In the genomic region with DNA sequence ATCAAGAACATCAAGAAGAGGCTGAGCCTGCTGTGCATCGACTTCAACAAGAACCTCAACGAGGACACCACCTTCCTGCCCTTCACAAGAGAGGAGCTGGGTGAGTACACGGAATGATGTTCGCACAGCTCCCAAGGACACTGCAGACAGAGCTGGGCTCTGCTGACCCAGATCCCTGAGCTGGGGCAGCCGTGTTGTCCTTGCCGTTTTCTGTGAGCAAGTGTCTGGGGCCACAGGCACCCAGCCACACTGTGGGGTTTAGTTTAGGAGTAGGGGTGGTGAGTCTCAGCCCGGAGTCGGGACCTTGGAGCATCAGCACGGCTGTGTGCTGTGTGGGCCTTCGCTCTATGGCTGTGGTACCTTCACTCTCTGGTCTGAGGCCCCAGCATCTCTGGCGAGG, we compare ENCODE assay signal across 30 mouse cellular contexts. TPM values are rescaled to one million over a fixed set of nuclear protein-coding genes. Genes with fewer than 3 reads are reported as not detected.
DNase-seq lines count a peak whose midpoint lies in the region; ATAC-seq and TF ChIP-seq lines count a peak whose summit lies in the region.
"Had no signal": no experiment of that assay in that cellular context is flagged by ENCODE, and none has a peak within 500 bp of the region (broad histone marks: within the 10 kb centered on the region; RNA-seq: fewer than 3 reads in every experiment).

No protein-coding gene starts in this region.

- no peaks in the 10 kb centered on the region for H3K27me3 ChIP-seq in forebrain, embryonic 13.5 days
- no peaks in the 10 kb centered on the region for H3K27me3 ChIP-seq in forebrain, postnatal 0 days (ENCODE audit: insufficient read depth, low read length)
- H3K27me3 ChIP-seq in liver, embryonic 11.5 days (replicated peaks; ENCODE audit: control insufficient read depth, insufficient read depth, low read length), result no peaks in the 10 kb centered on the region
- H3K27me3 ChIP-seq: embryonic facial prominence, embryonic 13.5 days; forebrain, embryonic 12.5 days; heart, embryonic 12.5 days; heart, embryonic 15.5 days; hindbrain, embryonic 13.5 days; intestine, embryonic 15.5 days had no signal

- ATAC-seq in forebrain, embryonic 13.5 days, result no peak
- ATAC-seq in forebrain, postnatal 0 days, result no peak
- ATAC-seq in liver, embryonic 11.5 days (replicated peaks; ENCODE audit: low FRiP score), result no peak
- ATAC-seq: CD4-positive, CD25-positive, alpha-beta regulatory T cell, adult 4 months; forebrain, embryonic 16.5 days; hindbrain, embryonic 16.5 days; intestine, embryonic 15.5 days had no signal

- H3K27ac ChIP-seq in forebrain, embryonic 13.5 days, result no peak overlapping the region
- H3K27ac ChIP-seq in forebrain, postnatal 0 days (ENCODE audit: low read depth, low read length), result no peak overlapping the region
- peak overlapping the region; percentile 45; the same call in 1 of the 2 replicates for H3K27ac ChIP-seq in bone marrow, adult 2 months (ENCODE audit: control insufficient read depth, insufficient read depth, low read depth, low read length, poor library complexity)
- H3K27ac ChIP-seq in liver, embryonic 11.5 days (ENCODE audit: low read depth, low read length), result no peak overlapping the region
- H3K27ac ChIP-seq: embryonic facial prominence, embryonic 10.5 days; embryonic facial prominence, embryonic 13.5 days; forebrain, embryonic 12.5 days; heart, embryonic 15.5 days; hindbrain, embryonic 10.5 days; hindbrain, embryonic 13.5 days; intestine, embryonic 15.5 days had no signal

- TF ChIP-seq CTCF in forebrain, postnatal 0 days (IDR thresholded peaks at IDR 0.05; ENCODE audit: low read depth), result no peak
- no peak for TF ChIP-seq CTCF in bone marrow, adult 2 months (IDR thresholded peaks at IDR 0.05; ENCODE audit: control insufficient read depth, insufficient read depth, low read length)

- no peaks in the 10 kb centered on the region for H3K4me1 ChIP-seq in forebrain, embryonic 13.5 days
- H3K4me1 ChIP-seq in forebrain, postnatal 0 days (ENCODE audit: insufficient read depth), result no peaks in the 10 kb centered on the region
- peaks cover 3% of the 10 kb centered on the region; the same call in 1 of the 2 replicates for H3K4me1 ChIP-seq in bone marrow, adult 2 months (ENCODE audit: control insufficient read depth, insufficient read depth, low read length)
- 0 out of 2 replicates have a peak, but pooled peaks cover 2% of the 10 kb centered on the region for H3K4me1 ChIP-seq in liver, embryonic 11.5 days (replicated peaks; ENCODE audit: control insufficient read depth, insufficient read depth, low read length)
- H3K4me1 ChIP-seq: embryonic facial prominence, embryonic 10.5 days; embryonic facial prominence, embryonic 13.5 days; forebrain, embryonic 12.5 days; heart, embryonic 12.5 days; heart, embryonic 15.5 days; hindbrain, embryonic 13.5 days had no signal

- 94% methylated on average over 11 of the region's 11 CpGs for WGBS in forebrain, embryonic 13.5 days
- WGBS in forebrain, postnatal 0 days, result 95% methylated on average over 11 of the region's 11 CpGs
- 89% methylated on average over 11 of the region's 11 CpGs for WGBS in bone marrow, adult 2 months
- WGBS in liver, embryonic 11.5 days, result 91% methylated on average over 11 of the region's 11 CpGs

- no peak overlapping the region for H3K4me3 ChIP-seq in forebrain, embryonic 13.5 days
- no peak overlapping the region for H3K4me3 ChIP-seq in forebrain, postnatal 0 days (ENCODE audit: low read depth, low read length)
- no peak overlapping the region for H3K4me3 ChIP-seq in bone marrow, adult 2 months (replicated peaks; ENCODE audit: control insufficient read depth, low read depth, low read length)
- no peak overlapping the region for H3K4me3 ChIP-seq in liver, embryonic 11.5 days (ENCODE audit: low read depth, low read length)
- H3K4me3 ChIP-seq: embryonic facial prominence, embryonic 10.5 days; embryonic facial prominence, embryonic 13.5 days; erythroblast, embryonic 14.5 days; forebrain, embryonic 12.5 days; gastrocnemius, adult 2 months; heart, embryonic 12.5 days; heart, embryonic 15.5 days; hindbrain, embryonic 10.5 days; hindbrain, embryonic 13.5 days; intestine, embryonic 15.5 days had no signal

- no peak overlapping the region for H3K4me2 ChIP-seq in forebrain, embryonic 13.5 days
- no peak overlapping the region for H3K4me2 ChIP-seq in forebrain, postnatal 0 days (ENCODE audit: low read depth)
- H3K4me2 ChIP-seq in liver, embryonic 11.5 days, result no peak overlapping the region
- H3K4me2 ChIP-seq: embryonic facial prominence, embryonic 13.5 days; forebrain, embryonic 12.5 days; heart, embryonic 12.5 days; heart, embryonic 15.5 days; hindbrain, embryonic 13.5 days; intestine, embryonic 15.5 days had no signal

- 0 out of 2 replicates have a peak overlapping the region, but pooled peaks have one; percentile 34 for H3K9ac ChIP-seq in forebrain, embryonic 13.5 days
- H3K9ac ChIP-seq in forebrain, postnatal 0 days, result no peak overlapping the region
- no peak overlapping the region for H3K9ac ChIP-seq in liver, embryonic 11.5 days (ENCODE audit: low read depth, low read length)
- H3K9ac ChIP-seq: embryonic facial prominence, embryonic 13.5 days; forebrain, embryonic 12.5 days; heart, embryonic 12.5 days; heart, embryonic 15.5 days; hindbrain, embryonic 13.5 days; intestine, embryonic 15.5 days had no signal

- DNase-seq in forebrain, postnatal 0 days, result no peak
- DNase-seq in adrenal gland, postnatal 14 days, result peak; percentile 73
- no peak for DNase-seq in liver, embryonic 11.5 days (ENCODE audit: low spot score)
- DNase-seq in left cerebral cortex, postnatal 14 days (ENCODE audit: low spot score in 2 of 2), result no peak
- DNase-seq: cerebellum, adult 11-12 months; cerebellum, adult 8-10 months; cerebellum, postnatal 10 days; cerebellum, postnatal 36 days; embryo, embryonic 11 days; gastrocnemius, adult 2 months; gastrocnemius, postnatal 14 days; heart, adult 11 months; heart, postnatal 10 days; heart, postnatal 36 days; kidney, adult 11 months had no signal

- intact Hi-C loops in left cerebral cortex, postnatal 14 days (cut with DNase I), result no loop called here

- H3K36me3 ChIP-seq in forebrain, embryonic 13.5 days (ENCODE audit: poor library complexity, severe bottlenecking), result peaks cover 99% of the 10 kb centered on the region
- peaks cover 84% of the 10 kb centered on the region for H3K36me3 ChIP-seq in forebrain, postnatal 0 days (ENCODE audit: insufficient read depth)
- H3K36me3 ChIP-seq in liver, embryonic 11.5 days (ENCODE audit: control insufficient read depth, insufficient read depth, low read length), result peaks cover 60% of the 10 kb centered on the region

- H3K9me3 ChIP-seq in forebrain, embryonic 13.5 days (replicated peaks), result no peaks in the 10 kb centered on the region
- no peaks in the 10 kb centered on the region for H3K9me3 ChIP-seq in forebrain, postnatal 0 days (ENCODE audit: low read length)
- H3K9me3 ChIP-seq in liver, embryonic 11.5 days (ENCODE audit: control insufficient read depth, low read length), result no peaks in the 10 kb centered on the region
- H3K9me3 ChIP-seq: embryonic facial prominence, embryonic 13.5 days; forebrain, embryonic 12.5 days; heart, embryonic 12.5 days; heart, embryonic 15.5 days; hindbrain, embryonic 10.5 days; hindbrain, embryonic 13.5 days; intestine, embryonic 15.5 days had no signal

- TF ChIP-seq POLR2A in bone marrow, adult 2 months (IDR thresholded peaks at IDR 0.05; ENCODE audit: borderline replicate concordance, control insufficient read depth, low read depth, low read length), result no peak

RNA-seq across cellular contexts. Expression of gene Thop1, which starts 8.1 kb away (rescaled TPM):
- polyA plus RNA-seq in forebrain, embryonic 13.5 days (2015; fragmentation: Nextera tagmentation; extraction: Ambion mirVana), result 55.8 and 60.5 TPM in 2 replicates
- total RNA-seq in forebrain, postnatal 0 days (2014; rRNA removed), result 69.0 and 74.6 TPM in 2 replicates
- polyA plus RNA-seq in forebrain, postnatal 0 days (2015; fragmentation: Nextera tagmentation; extraction: Ambion mirVana), result 45.9 and 52.5 TPM in 2 replicates
- total RNA-seq in adrenal gland, postnatal 14 days (2021), result 56.0 and 60.6 TPM in 2 replicates
- polyA plus RNA-seq in bone marrow, adult 2 months (2011; ENCODE audit: insufficient read depth, insufficient read length, low replicate concordance, missing spikeins), result 10.3 and 16.7 TPM in 2 replicates
- polyA plus RNA-seq in liver, embryonic 11.5 days (2014; fragmentation: Nextera tagmentation; extraction: Ambion mirVana), result 80.3 and 84.0 TPM in 2 replicates
- 10 to 100 TPM; 51.1 to 51.2 TPM for total RNA-seq in left cerebral cortex, postnatal 14 days (2021)

RNA-seq across cellular contexts. Expression of gene Sgta, which starts 17.9 kb away (rescaled TPM):
- polyA plus RNA-seq in forebrain, embryonic 13.5 days (2015; fragmentation: Nextera tagmentation; extraction: Ambion mirVana), result 273 and 305 TPM in 2 replicates
- 176 and 215 TPM in 2 replicates for total RNA-seq in forebrain, postnatal 0 days (2014; rRNA removed)
- 326 and 360 TPM in 2 replicates for polyA plus RNA-seq in forebrain, postnatal 0 days (2015; fragmentation: Nextera tagmentation; extraction: Ambion mirVana)
- 212 and 215 TPM in 2 replicates for total RNA-seq in adrenal gland, postnatal 14 days (2021)
- polyA plus RNA-seq in bone marrow, adult 2 months (2011; ENCODE audit: insufficient read depth, insufficient read length, low replicate concordance, missing spikeins), result 26.2 and 52.3 TPM in 2 replicates
- 147 and 153 TPM in 2 replicates for polyA plus RNA-seq in liver, embryonic 11.5 days (2014; fragmentation: Nextera tagmentation; extraction: Ambion mirVana)
- 100 to 1,000 TPM; 178 to 186 TPM for total RNA-seq in left cerebral cortex, postnatal 14 days (2021)

RNA-seq across cellular contexts. Expression of gene Creb3l3, which starts 20.8 kb away (rescaled TPM):
- polyA plus RNA-seq in forebrain, embryonic 13.5 days (2015; fragmentation: Nextera tagmentation; extraction: Ambion mirVana), result 0.30 and 0.42 TPM in 2 replicates
- 0.38 and 0.43 TPM in 2 replicates for total RNA-seq in forebrain, postnatal 0 days (2014; rRNA removed)
- polyA plus RNA-seq in forebrain, postnatal 0 days (2015; fragmentation: Nextera tagmentation; extraction: Ambion mirVana), result 0.29 and 0.40 TPM in 2 replicates
- total RNA-seq in adrenal gland, postnatal 14 days (2021), result 2.5 and 26.5 TPM in 2 replicates
- 0.87 TPM in 1 of 2 replicates, not detected in the other for polyA plus RNA-seq in bone marrow, adult 2 months (2011; ENCODE audit: insufficient read depth, insufficient read length, low replicate concordance, missing spikeins)
- polyA plus RNA-seq in liver, embryonic 11.5 days (2014; fragmentation: Nextera tagmentation; extraction: Ambion mirVana), result 17.3 and 17.6 TPM in 2 replicates
- total RNA-seq in left cerebral cortex, postnatal 14 days (2021), result under 1 TPM; 0.15 to 0.44 TPM
- total RNA-seq: gastrocnemius, adult 2 months; MEL had no signal
- polyA plus RNA-seq: CD4-positive, CD25-positive, alpha-beta regulatory T cell, adult 4 months; embryonic facial prominence, embryonic 10.5 days had no signal

RNA-seq across cellular contexts. Expression of gene Map2k2, which starts 27.8 kb away (rescaled TPM):
- polyA plus RNA-seq in forebrain, embryonic 13.5 days (2015; fragmentation: Nextera tagmentation; extraction: Ambion mirVana), result 200 and 211 TPM in 2 replicates
- total RNA-seq in forebrain, postnatal 0 days (2014; rRNA removed), result 194 and 215 TPM in 2 replicates
- 167 and 194 TPM in 2 replicates for polyA plus RNA-seq in forebrain, postnatal 0 days (2015; fragmentation: Nextera tagmentation; extraction: Ambion mirVana)
- total RNA-seq in adrenal gland, postnatal 14 days (2021), result 161 and 163 TPM in 2 replicates
- 57.6 and 108 TPM in 2 replicates for polyA plus RNA-seq in bone marrow, adult 2 months (2011; ENCODE audit: insufficient read depth, insufficient read length, low replicate concordance, missing spikeins)
- polyA plus RNA-seq in liver, embryonic 11.5 days (2014; fragmentation: Nextera tagmentation; extraction: Ambion mirVana), result 201 and 207 TPM in 2 replicates
- total RNA-seq in left cerebral cortex, postnatal 14 days (2021), result 100 to 1,000 TPM; 116 to 122 TPM

RNA-seq across cellular contexts. Expression of gene Slc39a3, which starts 40.7 kb away (rescaled TPM):
- polyA plus RNA-seq in forebrain, embryonic 13.5 days (2015; fragmentation: Nextera tagmentation; extraction: Ambion mirVana), result 33.4 and 37.8 TPM in 2 replicates
- 82.1 and 104 TPM in 2 replicates for total RNA-seq in forebrain, postnatal 0 days (2014; rRNA removed)
- 43.5 and 45.2 TPM in 2 replicates for polyA plus RNA-seq in forebrain, postnatal 0 days (2015; fragmentation: Nextera tagmentation; extraction: Ambion mirVana)
- total RNA-seq in adrenal gland, postnatal 14 days (2021), result 30.3 and 30.5 TPM in 2 replicates
- 3.7 and 3.9 TPM in 2 replicates for polyA plus RNA-seq in bone marrow, adult 2 months (2011; ENCODE audit: insufficient read depth, insufficient read length, low replicate concordance, missing spikeins)
- polyA plus RNA-seq in liver, embryonic 11.5 days (2014; fragmentation: Nextera tagmentation; extraction: Ambion mirVana), result 9.1 and 9.4 TPM in 2 replicates
- 10 to 100 TPM; 70.9 to 76.3 TPM for total RNA-seq in left cerebral cortex, postnatal 14 days (2021)
